ENCODE assay signal across 7 mouse cellular contexts in genomic region chr6:43567885-43568284, GRCm38 (mm10).
"Had no signal": no experiment of that assay in that cellular context is flagged by ENCODE, and none has a peak within 500 bp of the region (broad histone marks: within the 10 kb centered on the region; RNA-seq: fewer than 3 reads in every experiment).

No protein-coding gene starts in this region.

- ATAC-seq: lung, postnatal 0 days had no signal

- DNase-seq: kidney, adult 11 months; kidney, postnatal 10 days; kidney, postnatal 4 days; lung, adult 2 months; lung, postnatal 36 days; thymus, postnatal 36 days had no signal
